Mouse (Mus musculus) ES-E14 (cell line): ENCODE measurements around the gene Rxrb. TPM values are rescaled to one million over a fixed set of nuclear protein-coding genes. Genes with fewer than 3 reads are reported as not detected.

Experiments
- DNase-seq: peaks from one replicate; pipeline ENCODE4 v3.0.0-alpha.2; 2013; ENCODE audit warnings: low read depth, low spot score
- H3K27ac ChIP-seq: 2 replicates; pipeline ENCODE4 v1.5.1; 2012; ENCODE audit warnings: low read depth, mild to moderate bottlenecking, low read length, moderate library complexity, mixed read lengths; ENCODE audit not compliant: poor library complexity, insufficient read depth, severe bottlenecking
- H3K36me3 ChIP-seq: 2 replicates; pipeline ENCODE4 v1.6.1; 2012; ENCODE audit warnings: mild to moderate bottlenecking, low read length, moderate library complexity, mixed read lengths; ENCODE audit not compliant: control insufficient read depth, poor library complexity, insufficient read depth, severe bottlenecking
- H3K4me1 ChIP-seq, 2 experiments: fragments of 150-350 bp in 1 of 2; sonication (generic) in 1 of 2; 2 replicates each; pipeline ENCODE4 v1.6.1; 2012; ENCODE audit warnings: low read length in 2 of 2, mild to moderate bottlenecking in 1 of 2, mixed read lengths in 1 of 2; ENCODE audit not compliant: control insufficient read depth in 2 of 2, insufficient read depth in 2 of 2, poor library complexity in 1 of 2
- H3K4me3 ChIP-seq, 2 experiments: fragments of 150-350 bp in 1 of 2; sonication (generic) in 1 of 2; 2 replicates each; pipeline ENCODE4 v1.5.1; 2012; ENCODE audit warnings: low read length in 2 of 2, low read depth in 1 of 2, mild to moderate bottlenecking in 1 of 2, mixed read lengths in 1 of 2; ENCODE audit not compliant: insufficient read depth in 1 of 2, poor library complexity in 1 of 2, severe bottlenecking in 1 of 2
- H3K9ac ChIP-seq: 2 replicates; pipeline ENCODE4 v1.6.1; 2012; ENCODE audit warnings: low read depth, mild to moderate bottlenecking, low read length, mixed read lengths; ENCODE audit not compliant: poor library complexity, insufficient read depth, severe bottlenecking
- H3K9me3 ChIP-seq: fragments of 150-350 bp; sonication (generic); 2 replicates; pipeline ENCODE4 v1.6.1; 2012; ENCODE audit warnings: low read depth, mild to moderate bottlenecking, low read length; ENCODE audit not compliant: control insufficient read depth, insufficient read depth
- CHD2 ChIP-seq: IDR thresholded peaks from 2 replicates; pipeline ENCODE4 v1.6.1; 2014; ENCODE audit warnings: mild to moderate bottlenecking, low read depth, low read length, inconsistent platforms
- HCFC1 ChIP-seq: IDR thresholded peaks from 2 replicates; pipeline ENCODE4 v1.6.1; 2012; ENCODE audit warnings: low read length, inconsistent platforms, borderline replicate concordance; ENCODE audit not compliant: insufficient read depth
- MAFK ChIP-seq: IDR thresholded peaks from 2 replicates; pipeline ENCODE4 v1.6.1; 2014; ENCODE audit warnings: mild to moderate bottlenecking, low read depth, low read length, inconsistent platforms; ENCODE audit not compliant: insufficient read depth
- ZC3H11A ChIP-seq: IDR thresholded peaks from 2 replicates; pipeline ENCODE4 v1.6.1; 2012; ENCODE audit warnings: low read depth, mild to moderate bottlenecking, inconsistent platforms, low read length, borderline replicate concordance
- ZNF384 ChIP-seq: IDR thresholded peaks from 2 replicates; pipeline ENCODE4 v1.6.1; 2012; ENCODE audit warnings: low read depth, low read length, inconsistent platforms
- in situ Hi-C, 2 experiments: fragments of 600-800 bp; cut with MboI; formaldehyde crosslinking; loops; one replicate each; pipeline ENCODE4 v1.15.1; 2025; ENCODE audit warnings: low sequenced_read_pairs in 2 of 2, inconsistent platforms in 1 of 2; ENCODE audit not compliant: unreplicated experiment in 2 of 2
- total RNA-seq: library from RNA; depleted of rRNA; stranded (reverse); fragments of 300-350 nt; gene quantifications from 2 replicates; pipeline ENCODE4 v1.2.3, GENCODE M21; 2012

The Rxrb gene
- total RNA-seq, 1 experiment: 52.4 TPM

DNA sequence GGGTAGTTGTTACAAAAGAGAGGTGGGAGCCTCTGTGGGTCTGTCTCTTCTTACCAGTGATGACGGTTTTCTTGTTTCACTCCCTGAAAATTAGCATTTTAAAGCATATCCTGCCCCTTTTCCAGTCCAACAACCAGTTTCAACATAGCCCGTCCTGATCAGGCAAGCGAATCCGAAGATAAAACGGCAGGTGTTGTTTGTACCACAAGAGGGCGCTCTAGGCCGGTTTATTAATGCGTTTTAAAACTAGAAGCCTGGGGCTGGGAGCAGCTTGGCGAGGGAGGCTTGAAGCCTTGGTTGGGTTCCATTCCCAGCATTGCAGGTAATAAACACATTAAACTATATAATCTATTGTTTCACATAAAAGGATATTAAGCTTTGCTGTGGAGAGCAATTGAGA, 45.9 kb downstream of the Rxrb start:
- TF ChIP-seq MAFK: no peak
- TF ChIP-seq ZNF384: no peak
- no peak for TF ChIP-seq ZC3H11A
- no peak for TF ChIP-seq CHD2
- no peak for TF ChIP-seq HCFC1
- no peak overlapping the region for H3K4me3 ChIP-seq
- in situ Hi-C loops: no loop called here

DNA sequence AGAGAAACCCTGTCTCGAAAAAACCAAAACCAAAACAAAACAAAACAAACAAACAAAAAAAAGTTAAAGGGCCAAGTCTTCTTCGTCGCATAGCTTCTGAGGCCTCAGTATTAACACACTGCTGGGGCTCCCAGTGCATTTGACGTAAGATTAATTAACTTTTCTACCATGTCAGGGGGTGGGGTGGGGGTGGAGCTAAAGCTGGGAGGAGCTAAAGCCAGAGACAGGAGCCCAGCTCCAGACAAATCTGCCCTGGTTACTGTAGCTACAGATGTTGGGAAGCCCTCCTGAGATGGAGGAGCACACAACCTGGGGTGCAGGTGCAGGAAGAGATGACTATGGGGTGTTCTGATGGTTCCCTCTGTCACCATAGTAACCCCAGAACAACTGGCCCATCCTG, 46.5 kb downstream of the Rxrb start:
- no peak overlapping the region for H3K4me3 ChIP-seq
- H3K4me1 ChIP-seq: peaks cover 0 to 8% of the 10 kb centered on the region in 2 experiments; a peak in 2 of 4 replicates
- in situ Hi-C loops: no loop called here

More for the DNA sequence above, 45.9 kb downstream of the Rxrb start:
- Histone ChIP-seq H3K9me3 (no peaks in the 10 kb centered on the region), H3K27ac (no peak overlapping the region), H3K4me1 (peaks cover 0 to 3% of the 10 kb centered on the region in 2 experiments; a peak in 1 of 4 replicates), H3K36me3 (no peaks in the 10 kb centered on the region), H3K9ac (no peak overlapping the region)
- peak; percentile 89 for DNase-seq

DNA sequence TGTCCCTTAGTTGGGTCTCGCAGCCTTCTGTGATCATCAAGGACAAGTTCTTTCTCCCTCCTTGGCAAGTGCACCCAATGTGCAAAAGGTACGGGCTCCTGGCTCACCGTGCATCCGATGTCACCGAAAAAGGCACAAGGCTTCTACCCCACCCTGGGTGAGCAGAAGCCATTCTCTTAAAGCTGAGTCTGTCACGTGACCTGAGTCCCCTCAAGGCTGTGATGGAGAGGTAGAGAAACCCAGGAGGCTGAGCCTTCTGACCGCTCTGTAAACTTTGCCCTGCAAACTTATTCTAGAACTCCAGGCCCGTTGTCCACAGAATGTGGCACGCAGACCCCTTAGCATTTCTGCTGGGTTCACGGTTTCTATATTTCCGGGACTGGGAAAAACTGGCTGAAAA, 47.4 kb downstream of the Rxrb start:
- Histone ChIP-seq H3K4me1 (peaks cover 0 to 9% of the 10 kb centered on the region in 2 experiments; a peak in 2 of 4 replicates), H3K27ac (no peak overlapping the region), H3K9me3 (no peaks in the 10 kb centered on the region), H3K9ac (no peak overlapping the region), H3K4me3 (no peak overlapping the region), H3K36me3 (no peaks in the 10 kb centered on the region)
- DNase-seq: no peak
- in situ Hi-C loops: no loop called here
- TF ChIP-seq HCFC1 (no peak), ZC3H11A (no peak), CHD2 (no peak), MAFK (no peak), ZNF384 (no peak)

More for the DNA sequence above, 46.5 kb downstream of the Rxrb start:
- TF ChIP-seq HCFC1 (no peak), ZC3H11A (no peak), ZNF384 (no peak), CHD2 (no peak), MAFK (no peak)
- no peaks in the 10 kb centered on the region for H3K36me3 ChIP-seq
- no peaks in the 10 kb centered on the region for H3K9me3 ChIP-seq
- no peak for DNase-seq
- no peak overlapping the region for H3K9ac ChIP-seq
- no peak overlapping the region for H3K27ac ChIP-seq

DNA sequence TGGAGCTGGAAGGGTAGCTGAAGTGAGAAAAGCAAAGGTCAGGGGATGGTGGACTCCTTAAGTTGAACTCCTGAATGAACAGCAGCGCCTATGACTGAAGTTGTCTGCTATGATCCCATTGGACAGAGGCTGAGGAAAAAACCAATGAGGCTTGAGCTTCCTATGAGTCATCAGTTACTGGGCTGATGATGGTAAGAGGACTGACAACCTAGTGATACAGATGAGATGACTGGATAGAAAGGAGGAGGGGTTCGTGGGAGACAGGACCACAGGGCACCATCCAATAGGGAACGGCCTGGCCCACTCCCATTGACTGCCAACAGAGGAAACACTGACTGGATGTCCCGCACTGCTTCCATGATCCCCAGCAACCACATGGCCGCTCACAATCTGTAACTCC, 48.0 kb downstream of the Rxrb start:
- TF ChIP-seq MAFK (no peak), ZC3H11A (no peak), HCFC1 (no peak), CHD2 (peak; percentile 97)
- Histone ChIP-seq H3K4me1 (peaks cover 0 to 9% of the 10 kb centered on the region in 2 experiments; a peak in 2 of 4 replicates), H3K9ac (no peak overlapping the region), H3K36me3 (no peaks in the 10 kb centered on the region), H3K27ac (no peak overlapping the region), H3K9me3 (no peaks in the 10 kb centered on the region), H3K4me3 (no peak overlapping the region)
- peak; percentile 68 for DNase-seq
- in situ Hi-C loops: no loop called here

DNA sequence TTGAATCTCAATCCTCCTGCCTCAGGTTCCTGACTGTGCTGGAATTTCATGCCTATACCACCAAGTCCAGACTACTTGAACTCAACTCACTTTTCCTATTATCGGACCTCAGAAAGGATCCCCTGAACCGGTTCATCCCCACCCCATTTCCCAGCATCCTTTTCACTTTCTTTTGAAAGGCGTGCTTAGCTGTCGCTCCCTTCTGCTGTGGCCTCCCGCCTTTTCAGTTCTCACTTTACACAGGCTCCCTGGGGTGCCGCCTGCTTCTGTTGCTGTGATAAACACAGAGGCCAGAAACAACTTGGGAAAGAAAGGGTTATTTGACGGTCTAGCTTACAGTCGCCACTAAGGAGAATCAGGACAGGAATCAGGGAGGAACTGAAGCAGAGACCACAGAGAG, 51.5 kb downstream of the Rxrb start:
- DNase-seq: no peak
- no peaks in the 10 kb centered on the region for H3K9me3 ChIP-seq
- no peak overlapping the region for H3K9ac ChIP-seq
- no peak for TF ChIP-seq ZC3H11A
- no peak for TF ChIP-seq CHD2
- TF ChIP-seq ZNF384: no peak
- TF ChIP-seq MAFK: no peak
- no peak for TF ChIP-seq HCFC1
- no peak overlapping the region for H3K27ac ChIP-seq
- in situ Hi-C loops: no loop called here
- peaks cover 0 to 13% of the 10 kb centered on the region in 2 experiments; a peak in 3 of 4 replicates for H3K4me1 ChIP-seq
- no peak overlapping the region for H3K4me3 ChIP-seq
- no peaks in the 10 kb centered on the region for H3K36me3 ChIP-seq
